24 mouse cellular contexts compared by ENCODE assay signal in the genomic region with DNA sequence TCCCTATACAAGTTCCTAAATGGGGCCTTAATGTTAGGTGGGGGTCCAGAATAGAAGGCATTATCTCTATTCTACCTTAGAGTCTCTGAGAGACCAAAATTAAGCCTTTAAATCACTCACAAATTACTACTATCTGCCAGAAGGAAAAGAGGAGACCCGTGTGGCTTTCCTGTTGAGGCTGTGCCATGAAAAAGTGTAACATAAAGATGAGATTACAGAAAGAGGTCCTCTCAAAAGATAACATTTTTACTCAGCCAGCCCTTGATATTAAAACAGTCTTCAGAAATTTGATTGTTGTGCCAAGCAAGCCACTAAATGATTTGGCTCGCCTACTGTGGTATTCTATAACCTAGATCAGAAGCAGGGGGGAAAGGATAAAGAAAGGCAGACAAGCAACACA.
"Had no signal": no experiment of that assay in that cellular context is flagged by ENCODE, and none has a peak within 500 bp of the region (broad histone marks: within the 10 kb centered on the region; RNA-seq: fewer than 3 reads in every experiment).

No protein-coding gene starts in this region.

- H3K27ac ChIP-seq: heart, embryonic 10.5 days; hindbrain, embryonic 13.5 days; hindbrain, embryonic 15.5 days; hindbrain, postnatal 0 days; kidney, postnatal 0 days; limb, embryonic 13.5 days; limb, embryonic 15.5 days; liver, embryonic 13.5 days had no signal

- H3K36me3 ChIP-seq: hindbrain, embryonic 15.5 days had no signal

- H3K4me3 ChIP-seq: heart, embryonic 10.5 days; heart, embryonic 12.5 days; hindbrain, embryonic 13.5 days; hindbrain, embryonic 15.5 days; kidney, embryonic 15.5 days; limb, embryonic 13.5 days; limb, embryonic 15.5 days; liver, embryonic 13.5 days had no signal

- DNase-seq: gastrocnemius, postnatal 14 days; gastrocnemius, postnatal 36 days; heart, adult 18-20 months; heart, postnatal 10 days; heart, postnatal 36 days; kidney, adult 11 months; kidney, adult 2 months; kidney, adult 9 months; kidney, postnatal 14 days; kidney, postnatal 36 days; layer of hippocampus, adult 9-11 months; layer of hippocampus, postnatal 36 days; left cerebral cortex, postnatal 4 days; liver, embryonic 13.5 days had no signal

- H3K9ac ChIP-seq: heart, embryonic 12.5 days; hindbrain, embryonic 13.5 days; hindbrain, embryonic 15.5 days; kidney, embryonic 15.5 days; limb, embryonic 13.5 days; limb, embryonic 15.5 days; liver, embryonic 13.5 days had no signal

- H3K4me2 ChIP-seq: heart, embryonic 12.5 days; hindbrain, embryonic 13.5 days; hindbrain, embryonic 15.5 days; kidney, embryonic 15.5 days; limb, embryonic 13.5 days; limb, embryonic 15.5 days; liver, embryonic 13.5 days had no signal

- H3K4me1 ChIP-seq: hindbrain, embryonic 13.5 days; hindbrain, embryonic 15.5 days; limb, embryonic 13.5 days had no signal

- ATAC-seq: hindbrain, postnatal 0 days; intestine, embryonic 16.5 days had no signal

- H3K27me3 ChIP-seq: heart, embryonic 12.5 days; hindbrain, embryonic 13.5 days; hindbrain, embryonic 15.5 days; kidney, embryonic 15.5 days; limb, embryonic 13.5 days; limb, embryonic 15.5 days; liver, embryonic 13.5 days had no signal

- H3K9me3 ChIP-seq: heart, embryonic 10.5 days; heart, embryonic 12.5 days; hindbrain, embryonic 13.5 days; hindbrain, embryonic 15.5 days; limb, embryonic 13.5 days; limb, embryonic 15.5 days; liver, embryonic 13.5 days had no signal
